Mouse (Mus musculus) lung, embryonic 14.5 days (tissue): ENCODE data around the gene Mtx1. TPM values are rescaled to one million over a fixed set of nuclear protein-coding genes. Genes with fewer than 3 reads are reported as not detected.

Experiments
- ATAC-seq: fragments of 200-750 bp; cut with Nextera tagmentation; 2 replicates; pipeline ENCODE4 v1.8.0; 2017; ENCODE audit warnings: mild to moderate bottlenecking, moderate TSS enrichment, moderate library complexity; ENCODE audit not compliant: insufficient read depth
- DNase-seq: peaks from one replicate; pipeline ENCODE4 v3.0.0-alpha.2; 2015
- H3K27ac ChIP-seq: fragments of 300-500 bp; sonication (generic); 2 replicates; pipeline ENCODE4 v1.5.1; 2014; ENCODE audit warnings: low read depth, mild to moderate bottlenecking, moderate library complexity
- H3K27me3 ChIP-seq: fragments of 300-500 bp; sonication (generic); 2 replicates; pipeline ENCODE4 v1.6.1; 2014; ENCODE audit warnings: low read length, control low read depth; ENCODE audit not compliant: insufficient read depth
- H3K36me3 ChIP-seq: fragments of 300-500 bp; sonication (generic); 2 replicates; pipeline ENCODE4 v1.6.1; 2014; ENCODE audit warnings: control low read depth; ENCODE audit not compliant: insufficient read depth
- H3K4me1 ChIP-seq: fragments of 300-500 bp; sonication (generic); 2 replicates; pipeline ENCODE4 v1.6.1; 2014; ENCODE audit warnings: antibody characterized with exemption, control low read depth; ENCODE audit not compliant: insufficient read depth
- H3K4me2 ChIP-seq: fragments of 300-500 bp; sonication (generic); 2 replicates; pipeline ENCODE4 v1.6.1; 2014; ENCODE audit warnings: mild to moderate bottlenecking
- H3K4me3 ChIP-seq: fragments of 300-500 bp; sonication (generic); 2 replicates; pipeline ENCODE4 v1.5.1; 2014; ENCODE audit warnings: low read depth, low read length
- H3K9ac ChIP-seq: fragments of 300-500 bp; sonication (generic); 2 replicates; pipeline ENCODE4 v1.6.1; 2014
- H3K9me3 ChIP-seq: fragments of 300-500 bp; sonication (generic); 2 replicates; pipeline ENCODE4 v1.6.1; 2016; ENCODE audit warnings: low read depth, low read length, control low read depth
- CTCF ChIP-seq: IDR thresholded peaks from 2 replicates; pipeline ENCODE4 v1.5.1; 2016; ENCODE audit warnings: antibody characterized with exemption, low read depth
- WGBS: fragments of 180-500 bp; shearing (Covaris S2); extraction: QIAGEN DNeasy Blood & Tissue Kit; methylation state at CpG from one replicate; pipeline ENCODE4 v1.1.7; 2014; 5-methylcytosine and 5-hydroxymethylcytosine counted together
- polyA plus RNA-seq: library from polyadenylated mRNA; unstranded; fragments of >200 nt; fragmentation: Nextera tagmentation; extraction: Ambion mirVana; gene quantifications from 2 replicates; pipeline ENCODE4 v1.2.1, GENCODE M21; 2014

The Mtx1 gene
- polyA plus RNA-seq, 1 experiment from 2014 or later, result 193 TPM

DNA sequence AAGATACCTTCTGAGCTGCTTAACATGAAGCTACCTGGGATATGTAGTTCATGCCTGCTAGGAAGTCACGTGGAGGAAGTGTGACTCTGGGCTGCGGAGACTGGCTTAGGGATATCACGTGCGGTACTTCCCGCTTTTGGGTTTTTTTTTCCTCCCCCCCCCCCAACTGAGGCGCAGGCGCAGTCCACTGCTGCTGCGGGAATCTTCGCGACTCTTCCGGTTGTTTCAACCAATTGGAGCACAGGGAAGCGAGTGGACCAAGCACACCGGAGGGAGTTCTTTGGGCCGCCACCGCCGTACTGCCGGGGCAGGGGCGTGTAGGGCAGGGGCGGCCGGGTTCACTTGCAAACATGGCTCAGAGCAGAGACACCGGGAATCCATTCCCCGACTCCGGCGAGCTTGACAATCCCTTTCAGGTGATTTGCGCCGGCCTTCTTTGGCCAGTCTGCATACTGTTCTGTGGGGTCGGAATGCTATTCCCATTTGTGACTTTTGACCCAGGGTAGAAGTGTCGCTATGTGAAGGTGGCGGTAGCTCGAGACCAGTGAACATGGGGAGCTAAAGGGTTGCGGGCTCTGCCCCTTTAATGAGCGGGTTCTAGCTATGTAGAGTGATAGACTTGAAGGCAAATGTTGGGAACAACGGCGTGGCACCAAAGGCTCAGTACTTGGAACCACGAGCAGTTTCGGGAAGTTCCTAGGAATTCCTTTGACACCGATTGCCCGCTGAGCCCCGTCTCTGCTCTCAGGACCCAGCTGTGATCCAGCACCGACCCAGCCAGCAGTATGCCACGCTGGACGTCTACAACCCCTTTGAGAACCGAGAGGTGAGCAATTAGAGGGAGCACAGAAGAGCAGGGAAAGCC lies 49.4 kb downstream of the Mtx1 start, which contains the start of gene Scamp3:
TSS of gene Scamp3 (plus strand) at position 232 of the 865 bp plus-strand sequence.
- peak within 1 kb of the TSS; percentile 75 for H3K4me2 ChIP-seq
- DNase-seq, result peak; percentile 96
- H3K9me3 ChIP-seq, result no peaks in the 10 kb centered on the region
- peak within 1 kb of the TSS; percentile 74 for H3K27ac ChIP-seq
- H3K9ac ChIP-seq, result peak within 1 kb of the TSS; percentile 82
- under 1% methylated on average over 43 of the region's 43 CpGs for WGBS
- ATAC-seq, result peak; percentile 95
- peaks cover 4% of the 10 kb centered on the region; the same call in 1 of the 2 replicates for H3K4me1 ChIP-seq
- peak within 1 kb of the TSS; percentile 78 for H3K4me3 ChIP-seq
- no peak for TF ChIP-seq CTCF
- peaks cover 76% of the 10 kb centered on the region for H3K36me3 ChIP-seq
- H3K27me3 ChIP-seq, result no peaks in the 10 kb centered on the region

DNA sequence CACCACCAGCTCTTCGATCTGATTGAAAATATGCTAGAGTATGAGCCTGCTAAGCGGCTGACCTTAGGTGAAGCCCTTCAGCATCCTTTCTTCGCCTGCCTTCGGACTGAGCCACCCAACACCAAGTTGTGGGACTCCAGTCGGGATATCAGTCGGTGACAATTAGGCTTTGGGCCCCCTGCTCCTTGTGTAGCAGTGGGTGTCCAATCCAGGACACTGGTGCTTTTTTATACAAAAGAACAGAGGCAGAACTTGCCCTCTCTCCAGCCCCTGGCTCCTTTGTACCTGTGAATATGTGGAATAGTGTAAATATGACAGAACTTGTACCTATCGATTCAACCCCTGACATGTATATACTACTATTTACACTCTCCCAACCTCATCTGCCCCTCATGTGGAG lies 50.5 kb downstream of the Mtx1 start:
- WGBS, result 76% methylated on average over 7 of the region's 7 CpGs
- DNase-seq (no peak), ATAC-seq (no peak)
- Histone ChIP-seq H3K4me2 (no peak overlapping the region), H3K4me1 (peaks cover 4% of the 10 kb centered on the region; the same call in 1 of the 2 replicates), H3K4me3 (no peak overlapping the region), H3K36me3 (peaks cover 76% of the 10 kb centered on the region), H3K27ac (no peak overlapping the region), H3K27me3 (no peaks in the 10 kb centered on the region), H3K9me3 (no peaks in the 10 kb centered on the region), H3K9ac (no peak overlapping the region)
- no peak for TF ChIP-seq CTCF

DNA sequence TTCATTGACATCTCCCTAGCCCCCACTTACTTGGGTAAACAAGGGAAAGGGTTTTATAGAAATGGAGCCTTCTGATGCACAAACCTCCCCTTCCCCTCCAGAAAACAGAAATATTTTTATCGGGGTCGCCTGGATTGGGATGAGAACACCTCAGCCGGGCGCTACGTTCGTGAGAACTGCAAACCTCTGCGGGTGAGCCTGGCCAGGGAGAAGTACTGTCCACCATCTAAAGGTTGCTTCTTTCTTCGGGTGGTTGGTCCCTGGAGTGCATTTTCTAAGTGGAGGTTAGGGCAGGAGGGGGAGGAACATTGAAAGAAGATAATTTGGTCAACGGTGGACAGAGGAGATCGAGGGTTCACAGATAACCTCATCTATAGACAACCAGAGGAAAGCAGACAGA lies 51.3 kb downstream of the Mtx1 start:
- peaks cover 77% of the 10 kb centered on the region for H3K36me3 ChIP-seq
- TF ChIP-seq CTCF, result no peak
- WGBS, result 85% methylated on average over 10 of the region's 10 CpGs

DNA sequence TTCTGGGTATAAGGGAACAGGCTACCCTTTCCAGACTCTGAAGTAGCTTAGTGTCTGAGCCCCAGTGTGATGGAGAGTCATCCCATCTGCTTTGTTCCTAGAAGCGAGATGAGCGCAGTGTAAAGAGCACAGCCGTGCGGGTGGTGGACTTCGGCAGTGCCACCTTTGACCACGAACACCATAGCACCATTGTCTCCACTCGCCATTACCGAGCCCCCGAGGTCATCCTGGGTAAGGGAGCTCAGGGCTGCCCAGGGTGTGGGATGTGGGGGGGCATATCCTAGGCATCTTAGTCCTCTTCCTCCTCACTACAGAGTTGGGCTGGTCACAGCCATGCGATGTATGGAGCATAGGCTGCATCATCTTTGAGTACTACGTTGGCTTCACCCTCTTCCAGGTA lies 52.0 kb downstream of the Mtx1 start:
- ATAC-seq, result no peak
- H3K9me3 ChIP-seq, result no peaks in the 10 kb centered on the region
- no peak for DNase-seq
- WGBS, result 91% methylated on average over 11 of the region's 11 CpGs
- TF ChIP-seq CTCF, result no peak
- H3K9ac ChIP-seq, result no peak overlapping the region
- no peak overlapping the region for H3K4me3 ChIP-seq
- no peaks in the 10 kb centered on the region for H3K27me3 ChIP-seq
- H3K27ac ChIP-seq, result no peak overlapping the region
- H3K4me1 ChIP-seq, result peaks cover 4% of the 10 kb centered on the region; the same call in 1 of the 2 replicates
- no peak overlapping the region for H3K4me2 ChIP-seq
- H3K36me3 ChIP-seq, result peaks cover 77% of the 10 kb centered on the region

More for the DNA sequence above, 51.3 kb downstream of the Mtx1 start:
- Histone ChIP-seq H3K9me3 (no peaks in the 10 kb centered on the region), H3K9ac (no peak overlapping the region), H3K4me1 (peaks cover 4% of the 10 kb centered on the region; the same call in 1 of the 2 replicates), H3K27ac (no peak overlapping the region), H3K4me2 (no peak overlapping the region), H3K27me3 (no peaks in the 10 kb centered on the region), H3K4me3 (no peak overlapping the region)
- DNase-seq, result no peak
- no peak for ATAC-seq

DNA sequence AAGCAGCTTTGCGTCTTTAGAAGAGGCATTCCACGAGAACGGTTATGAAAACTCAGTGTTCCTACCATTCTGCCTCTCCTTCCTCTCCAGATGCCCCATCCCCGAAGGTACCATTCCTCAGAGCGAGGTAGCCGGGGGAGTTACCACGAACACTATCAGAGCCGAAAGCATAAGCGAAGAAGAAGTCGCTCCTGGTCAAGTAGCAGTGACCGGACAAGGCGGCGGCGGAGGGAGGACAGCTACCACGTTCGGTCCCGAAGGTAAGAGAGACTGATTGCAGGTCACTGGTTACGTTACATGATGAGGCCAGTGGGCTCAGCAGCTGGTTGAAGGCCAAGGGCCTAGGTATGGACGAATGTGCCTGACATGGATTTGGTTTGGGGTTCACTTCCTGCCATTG lies 59.9 kb downstream of the Mtx1 start:
- ATAC-seq (no peak), DNase-seq (no peak)
- H3K27me3 ChIP-seq, result no peaks in the 10 kb centered on the region
- TF ChIP-seq CTCF, result no peak
- no peak overlapping the region for H3K9ac ChIP-seq
- H3K4me2 ChIP-seq, result no peak overlapping the region
- 86% methylated on average over 19 of the region's 19 CpGs for WGBS
- H3K4me3 ChIP-seq, result no peak overlapping the region
- no peaks in the 10 kb centered on the region for H3K9me3 ChIP-seq
- H3K27ac ChIP-seq, result no peak overlapping the region
- no peaks in the 10 kb centered on the region for H3K4me1 ChIP-seq
- H3K36me3 ChIP-seq, result peaks cover 56% of the 10 kb centered on the region

DNA sequence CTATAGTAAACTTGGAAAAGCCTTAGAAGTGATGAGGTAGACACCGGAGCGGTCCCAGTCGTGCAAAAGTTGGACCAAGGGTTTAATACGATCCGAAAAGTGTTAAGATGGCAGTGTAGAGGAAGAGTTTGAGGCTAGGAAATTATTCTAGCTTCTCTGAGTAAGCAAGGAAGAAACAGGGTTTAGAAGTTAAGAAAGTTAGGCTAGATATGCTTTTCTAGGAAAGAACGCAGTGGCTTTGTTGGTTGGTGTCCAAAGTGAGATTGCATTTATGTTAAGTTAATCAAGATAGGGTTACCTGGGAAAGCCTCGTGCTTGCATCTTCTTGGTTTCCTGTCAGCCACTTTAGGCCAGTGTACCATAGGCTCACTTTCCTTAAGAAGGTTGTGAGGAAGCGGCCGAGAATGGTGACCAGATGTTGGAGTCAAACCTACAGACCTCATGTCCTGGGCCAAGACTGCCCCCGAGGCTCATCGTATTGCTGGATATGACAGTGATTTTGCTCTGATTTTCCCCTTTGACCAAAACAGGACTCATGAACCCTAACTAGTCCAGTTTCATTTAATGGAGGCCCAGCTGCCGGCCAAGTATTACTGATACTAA lies 61.5 kb downstream of the Mtx1 start:
- WGBS, result 13% methylated on average over 12 of the region's 12 CpGs
- no peak for TF ChIP-seq CTCF
- Histone ChIP-seq H3K27ac (peak overlapping the region; percentile 98), H3K36me3 (peaks cover 42% of the 10 kb centered on the region), H3K4me2 (peak overlapping the region; percentile 66), H3K9ac (peak overlapping the region; percentile 97), H3K4me1 (no peaks in the 10 kb centered on the region), H3K4me3 (peak overlapping the region; percentile 93), H3K9me3 (no peaks in the 10 kb centered on the region), H3K27me3 (no peaks in the 10 kb centered on the region)
- ATAC-seq, result no peak; the same call in 1 of the 2 replicates
- peak; percentile 18 for DNase-seq
